In genomic region chr9:9882779-9883383, GRCm38 (mm10) we compare ENCODE assay signal across 11 mouse cellular contexts.
A peak's percentile ranks its signal among the peaks of the same experiment; 100 is the strongest.
DNase-seq lines count a peak whose midpoint lies in the region; ATAC-seq and TF ChIP-seq lines count a peak whose summit lies in the region.
"Had no signal": no experiment of that assay in that cellular context is flagged by ENCODE, and none has a peak within 500 bp of the region (broad histone marks: within the 10 kb centered on the region; RNA-seq: fewer than 3 reads in every experiment).

No protein-coding gene starts in this region.

- no peak overlapping the region for H3K4me2 ChIP-seq in embryonic facial prominence, embryonic 14.5 days (ENCODE audit: low read depth, low read length)
- H3K4me2 ChIP-seq: limb, embryonic 15.5 days had no signal

- peak; percentile 89 for ATAC-seq in embryonic facial prominence, embryonic 14.5 days (ENCODE audit: low read depth)

- peak; percentile 55 for DNase-seq in 3T3-L1 (ENCODE audit: low read depth, low spot score)
- peak; percentile 14 for DNase-seq in R1 (ENCODE audit: low read depth, low spot score)
- peak; percentile 71 for DNase-seq in embryonic facial prominence, embryonic 14.5 days (ENCODE audit: low spot score)
- peak; percentile 89 for DNase-seq in kidney, adult 2 months
- DNase-seq in left cerebral cortex, postnatal 36 days (ENCODE audit: low spot score in 2 of 2): no peak
- DNase-seq in lung, postnatal 14 days: no peak
- no peak for DNase-seq in left cerebral cortex, adult 9 months (ENCODE audit: low spot score in 2 of 2)
- no peak for DNase-seq in frontal cortex, postnatal 25 days (ENCODE audit: low spot score in 2 of 2)
- DNase-seq: cerebellum, adult 9-11 months had no signal

- no peaks in the 10 kb centered on the region for H3K4me1 ChIP-seq in embryonic facial prominence, embryonic 14.5 days (ENCODE audit: control insufficient read depth, insufficient read depth, low read length)
- H3K4me1 ChIP-seq in kidney, adult 2 months (ENCODE audit: control insufficient read depth, insufficient read depth, low read length): no peaks in the 10 kb centered on the region
- H3K4me1 ChIP-seq: limb, embryonic 15.5 days; megakaryocyte, embryonic 14.5 days had no signal

- TF ChIP-seq POLR2A in kidney, adult 2 months (IDR thresholded peaks at IDR 0.05; ENCODE audit: low read depth, low read length): no peak

- H3K4me3 ChIP-seq in embryonic facial prominence, embryonic 14.5 days (ENCODE audit: low read depth, low read length): no peak overlapping the region
- no peak overlapping the region for H3K4me3 ChIP-seq in kidney, adult 2 months (ENCODE audit: insufficient read depth, low read depth, low read length)
- H3K4me3 ChIP-seq: limb, embryonic 15.5 days; megakaryocyte, embryonic 14.5 days had no signal

- no peaks in the 10 kb centered on the region for H3K27me3 ChIP-seq in embryonic facial prominence, embryonic 14.5 days (replicated peaks; ENCODE audit: control insufficient read depth, insufficient read depth, low read length)
- H3K27me3 ChIP-seq in kidney, adult 2 months (replicated peaks; ENCODE audit: control insufficient read depth, insufficient read depth, low read length): no peaks in the 10 kb centered on the region
- H3K27me3 ChIP-seq: limb, embryonic 15.5 days; megakaryocyte, embryonic 14.5 days had no signal

- intact Hi-C loops in left cerebral cortex, postnatal 36 days (cut with DNase I): no loop called here

- no peaks in the 10 kb centered on the region for H3K36me3 ChIP-seq in embryonic facial prominence, embryonic 14.5 days (ENCODE audit: control insufficient read depth, insufficient read depth, low read length)
- H3K36me3 ChIP-seq in kidney, adult 2 months (ENCODE audit: control insufficient read depth, insufficient read depth, low read length): no peaks in the 10 kb centered on the region
- H3K36me3 ChIP-seq: limb, embryonic 15.5 days had no signal

- no peak for TF ChIP-seq CTCF in kidney, adult 2 months (conservative IDR thresholded peaks at IDR 0.05; ENCODE audit: insufficient read depth, insufficient read length, low read depth, low read length)

- H3K9ac ChIP-seq in embryonic facial prominence, embryonic 14.5 days (ENCODE audit: low read depth, low read length): no peak overlapping the region
- H3K9ac ChIP-seq: limb, embryonic 15.5 days had no signal

- H3K27ac ChIP-seq in embryonic facial prominence, embryonic 14.5 days (replicated peaks; ENCODE audit: low read depth, low read length): no peak overlapping the region
- H3K27ac ChIP-seq in kidney, adult 2 months (ENCODE audit: insufficient read depth, low read depth, low read length): no peak overlapping the region
- H3K27ac ChIP-seq: limb, embryonic 15.5 days had no signal

- no peaks in the 10 kb centered on the region for H3K9me3 ChIP-seq in embryonic facial prominence, embryonic 14.5 days (ENCODE audit: control insufficient read depth, low read length)
- H3K9me3 ChIP-seq: limb, embryonic 15.5 days had no signal

- 35% methylated on average over 8 of the region's 8 CpGs for WGBS in embryonic facial prominence, embryonic 14.5 days
- 17% methylated on average over 8 of the region's 8 CpGs for WGBS in kidney, adult 2 months

Comparison
In these comparisons a context has a peak if more than half of its experiments do, and no peak if none do; other contexts are left out.
1. DNase-seq: peak in 3T3-L1 (single experiment), R1 (single experiment), embryonic facial prominence, embryonic 14.5 days (single experiment) and kidney, adult 2 months (single experiment); none in left cerebral cortex, postnatal 36 days (0 of 2), lung, postnatal 14 days (single experiment), left cerebral cortex, adult 9 months (0 of 2) and frontal cortex, postnatal 25 days (0 of 2).